Mouse (Mus musculus) forebrain, postnatal 0 days (tissue): ENCODE results near the gene Psmb8. TPM values are rescaled to one million over a fixed set of nuclear protein-coding genes. Genes with fewer than 3 reads are reported as not detected.
A peak's percentile ranks its signal among the peaks of the same experiment; 100 is the strongest.
"Not testable (repeated sequence)": the region's sequence is repeated elsewhere in the genome, so short reads cannot be mapped to it uniquely, and the experiment has no call there.

Experiments used
- ATAC-seq: fragments of 200-750 bp; cut with Nextera tagmentation; 2 replicates; pipeline ENCODE4 v1.8.0; 2017; ENCODE audit warnings: mild to moderate bottlenecking, moderate library complexity
- DNase-seq: peaks from one replicate; pipeline ENCODE4 v3.0.0-alpha.2; 2015
- H3K27ac ChIP-seq: fragments of 300-500 bp; sonication (generic); 2 replicates; pipeline ENCODE4 v1.5.1; 2014; ENCODE audit warnings: low read depth, mild to moderate bottlenecking, antibody characterized with exemption, low read length, moderate library complexity, mixed read lengths
- H3K27me3 ChIP-seq: fragments of 300-500 bp; sonication (generic); 2 replicates; pipeline ENCODE4 v1.6.1; 2014; ENCODE audit warnings: mild to moderate bottlenecking, low read length, mixed read lengths; ENCODE audit not compliant: insufficient read depth
- H3K36me3 ChIP-seq: fragments of 300-500 bp; sonication (generic); 2 replicates; pipeline ENCODE4 v1.6.1; 2014; ENCODE audit warnings: mild to moderate bottlenecking, moderate library complexity; ENCODE audit not compliant: insufficient read depth
- H3K4me1 ChIP-seq: fragments of 300-500 bp; sonication (generic); 2 replicates; pipeline ENCODE4 v1.6.1; 2014; ENCODE audit warnings: antibody characterized with exemption; ENCODE audit not compliant: insufficient read depth
- H3K4me2 ChIP-seq: fragments of 300-500 bp; sonication (generic); 2 replicates; pipeline ENCODE4 v1.6.1; 2014; ENCODE audit warnings: low read depth, mild to moderate bottlenecking, moderate library complexity
- H3K4me3 ChIP-seq: fragments of 300-500 bp; sonication (generic); 2 replicates; pipeline ENCODE4 v1.5.1; 2014; ENCODE audit warnings: low read depth, low read length, mixed read lengths
- H3K9ac ChIP-seq: fragments of 300-500 bp; sonication (generic); 2 replicates; pipeline ENCODE4 v1.6.1; 2014; ENCODE audit warnings: mild to moderate bottlenecking
- H3K9me3 ChIP-seq: fragments of 300-500 bp; sonication (generic); 2 replicates; pipeline ENCODE4 v1.6.1; 2016; ENCODE audit warnings: low read length
- CTCF ChIP-seq: sonication (generic); IDR thresholded peaks from 2 replicates; pipeline ENCODE4 v1.5.1; 2016; ENCODE audit warnings: antibody characterized with exemption, control low read depth, low read depth
- WGBS: fragments of 180-500 bp; shearing (Covaris S2); extraction: QIAGEN DNeasy Blood & Tissue Kit; methylation state at CpG from one replicate; pipeline ENCODE4 v1.1.7; 2014; 5-methylcytosine and 5-hydroxymethylcytosine counted together
- polyA plus RNA-seq: library from polyadenylated mRNA; unstranded; fragments of >200 nt; fragmentation: Nextera tagmentation; extraction: Ambion mirVana; gene quantifications from 2 replicates; pipeline ENCODE4 v1.2.1, GENCODE M21; 2015
- total RNA-seq: library from RNA; depleted of rRNA; stranded (reverse); fragments of >200 nt; gene quantifications from 2 replicates; pipeline ENCODE4 v1.2.3, GENCODE M21; 2014

Psmb8 gene
- total and polyA plus RNA-seq, 2 experiments from 2014 or later = 2.9 to 4.8 TPM

DNA sequence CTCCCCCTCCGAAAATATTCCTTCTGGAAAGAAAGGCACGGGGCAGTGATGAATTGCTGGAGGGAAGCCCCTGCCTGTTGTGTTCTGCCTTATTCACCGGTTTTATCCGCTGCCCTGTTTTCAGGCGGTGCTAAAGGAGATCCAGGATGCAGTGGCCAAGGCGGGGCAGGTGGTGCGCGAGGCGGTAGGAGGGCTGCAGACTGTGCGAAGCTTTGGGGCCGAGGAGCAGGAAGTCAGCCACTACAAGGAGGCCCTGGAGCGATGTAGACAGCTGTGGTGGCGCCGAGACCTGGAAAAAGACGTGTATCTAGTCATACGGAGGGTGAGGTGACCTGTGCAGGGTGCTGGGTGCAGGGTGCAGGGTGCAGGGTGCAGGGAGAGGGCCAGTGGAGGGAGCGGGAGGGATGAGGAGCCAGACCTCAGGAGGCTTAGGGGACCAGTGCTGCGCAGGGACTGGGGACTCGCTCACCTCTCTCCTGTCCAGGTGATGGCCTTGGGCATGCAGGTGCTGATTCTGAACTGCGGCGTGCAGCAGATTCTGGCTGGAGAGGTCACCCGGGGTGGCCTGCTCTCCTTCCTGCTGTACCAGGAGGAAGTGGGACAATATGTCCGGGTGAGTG is 14.3 kb downstream of the Psmb8 start:
- 13% methylated on average over 23 of the region's 23 CpGs for WGBS
- no peaks in the 10 kb centered on the region for H3K4me1 ChIP-seq
- DNase-seq (no peak), ATAC-seq (no peak)
- H3K4me3 ChIP-seq = no peak overlapping the region
- H3K27me3 ChIP-seq = peaks cover 22% of the 10 kb centered on the region
- no peak overlapping the region for H3K27ac ChIP-seq
- no peak overlapping the region for H3K4me2 ChIP-seq
- TF ChIP-seq CTCF = no peak
- no peak overlapping the region for H3K9ac ChIP-seq
- no peaks in the 10 kb centered on the region for H3K36me3 ChIP-seq
- no peaks in the 10 kb centered on the region for H3K9me3 ChIP-seq

DNA sequence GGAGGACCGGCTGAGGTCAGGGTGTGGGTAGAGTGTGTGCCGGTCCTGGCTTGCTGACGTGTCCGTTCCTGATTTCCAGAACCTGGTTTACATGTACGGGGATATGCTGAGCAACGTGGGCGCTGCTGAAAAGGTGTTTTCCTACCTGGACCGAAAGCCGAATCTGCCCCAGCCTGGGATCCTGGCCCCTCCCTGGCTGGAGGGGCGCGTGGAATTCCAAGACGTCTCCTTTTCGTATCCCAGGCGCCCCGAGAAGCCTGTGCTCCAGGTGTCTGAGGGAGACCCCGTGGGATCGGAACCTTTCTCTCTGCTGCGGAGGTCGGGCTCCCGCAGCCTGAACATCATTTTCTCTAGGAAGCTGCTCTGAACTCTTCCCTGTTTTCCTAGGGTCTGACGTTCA is 16.4 kb downstream of the Psmb8 start:
- H3K4me2 ChIP-seq = no peak overlapping the region
- ATAC-seq (no peak), DNase-seq (no peak)
- peaks cover 22% of the 10 kb centered on the region for H3K27me3 ChIP-seq
- 39% methylated on average over 21 of the region's 21 CpGs for whole genome bisulfite sequencing
- no peak overlapping the region for H3K27ac ChIP-seq
- no peaks in the 10 kb centered on the region for H3K36me3 ChIP-seq
- H3K9me3 ChIP-seq = no peaks in the 10 kb centered on the region
- no peak overlapping the region for H3K9ac ChIP-seq
- H3K4me3 ChIP-seq = no peak overlapping the region
- TF ChIP-seq CTCF = no peak
- H3K4me1 ChIP-seq = no peaks in the 10 kb centered on the region

DNA sequence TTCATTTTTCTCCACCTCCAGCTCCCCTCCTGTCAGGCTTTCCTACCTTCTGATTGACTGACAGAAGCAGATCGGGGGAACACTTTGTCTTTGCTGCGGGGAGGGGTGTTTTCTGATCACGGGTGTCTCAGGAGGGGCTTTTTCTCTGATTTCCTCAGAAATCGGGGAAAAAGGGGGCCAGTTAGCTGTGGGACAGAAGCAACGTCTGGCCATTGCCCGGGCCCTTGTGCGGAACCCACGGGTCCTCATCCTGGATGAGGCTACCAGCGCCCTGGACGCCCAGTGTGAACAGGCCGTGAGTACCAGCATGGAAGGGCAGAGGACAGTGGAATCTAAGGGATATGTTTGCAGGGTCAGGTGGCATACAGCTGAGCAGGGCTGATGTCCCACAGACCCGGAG is 17.7 kb downstream of the Psmb8 start:
- 84% methylated on average over 12 of the region's 12 CpGs for WGBS
- no peak for ATAC-seq
- Histone ChIP-seq H3K4me2 (no peak overlapping the region), H3K27ac (no peak overlapping the region), H3K9me3 (no peaks in the 10 kb centered on the region), H3K4me3 (no peak overlapping the region), H3K27me3 (peaks cover 22% of the 10 kb centered on the region), H3K9ac (no peak overlapping the region), H3K4me1 (no peaks in the 10 kb centered on the region), H3K36me3 (no peaks in the 10 kb centered on the region)
- TF ChIP-seq CTCF = no peak
- no peak for DNase-seq

DNA sequence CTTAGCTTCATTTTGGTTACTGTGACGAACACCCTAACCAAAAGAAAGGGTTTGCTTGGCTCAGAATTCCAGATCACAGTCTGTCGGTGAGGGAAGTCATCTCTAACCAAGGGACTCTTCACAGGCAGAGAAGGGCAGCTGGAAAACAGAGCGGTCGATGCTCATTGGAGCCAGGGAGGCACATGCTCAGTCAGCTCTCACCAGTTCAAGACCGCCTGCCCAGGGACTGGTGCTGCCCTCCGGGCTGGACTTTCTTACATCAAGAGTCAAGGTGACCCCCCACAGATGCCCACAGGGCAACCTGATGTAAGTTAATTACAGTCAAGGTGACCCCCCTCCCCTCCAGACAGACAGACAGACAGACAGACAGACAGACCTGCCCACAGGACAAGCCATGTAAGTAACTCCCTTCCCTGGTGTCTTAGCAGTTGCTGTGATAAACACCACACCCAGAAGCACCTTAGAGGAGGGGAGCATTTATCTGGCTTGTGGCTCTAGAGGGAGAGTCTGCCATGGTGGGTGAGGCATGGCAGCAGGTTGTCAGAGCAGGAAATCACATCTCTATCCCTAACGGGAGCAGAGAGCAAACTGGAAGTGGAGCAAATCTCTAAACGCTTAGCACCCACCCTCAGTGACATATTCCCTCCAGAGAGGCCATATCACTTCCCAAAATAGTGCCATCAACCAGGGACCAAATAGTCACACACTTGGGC is 19.9 kb downstream of the Psmb8 start:
- Histone ChIP-seq H3K27me3 (peaks cover 11% of the 10 kb centered on the region; the same call in 1 of the 2 replicates), H3K4me2 (no peak overlapping the region), H3K9ac (no peak overlapping the region), H3K36me3 (no peaks in the 10 kb centered on the region), H3K27ac (no peak overlapping the region), H3K4me1 (no peaks in the 10 kb centered on the region), H3K4me3 (no peak overlapping the region), H3K9me3 (no peaks in the 10 kb centered on the region)
- DNase-seq = no peak
- no peak for TF ChIP-seq CTCF
- ATAC-seq = no peak
- WGBS = 88% methylated on average over 8 of the region's 8 CpGs

DNA sequence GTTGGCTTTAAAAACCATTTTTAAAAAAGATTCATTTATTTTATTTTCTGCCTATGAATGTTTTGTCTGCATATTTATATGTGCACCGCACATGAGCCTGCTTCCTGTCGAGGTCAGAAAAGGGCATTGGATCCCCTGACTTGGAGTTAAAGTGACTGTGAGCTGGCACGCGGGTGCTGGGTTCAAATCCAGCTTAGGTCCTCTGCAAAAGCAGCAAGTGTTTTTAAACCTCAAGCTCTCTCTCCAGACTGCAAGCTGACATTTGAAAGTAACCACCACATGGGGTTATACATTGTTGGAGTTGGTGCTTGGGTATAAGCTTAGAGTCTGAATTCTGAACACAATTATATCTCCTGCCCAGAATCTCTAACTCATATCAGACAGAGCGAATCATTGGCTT is 20.5 kb downstream of the Psmb8 start:
- Histone ChIP-seq H3K9ac (no peak overlapping the region), H3K9me3 (no peaks in the 10 kb centered on the region), H3K4me2 (no peak overlapping the region), H3K4me3 (no peak overlapping the region), H3K27me3 (peaks cover 8% of the 10 kb centered on the region; the same call in 1 of the 2 replicates), H3K36me3 (no peaks in the 10 kb centered on the region), H3K4me1 (no peaks in the 10 kb centered on the region), H3K27ac (no peak overlapping the region)
- TF ChIP-seq CTCF = no peak
- no peak for DNase-seq
- 86% methylated on average over 5 of the region's 5 CpGs for WGBS
- no peak for ATAC-seq

DNA sequence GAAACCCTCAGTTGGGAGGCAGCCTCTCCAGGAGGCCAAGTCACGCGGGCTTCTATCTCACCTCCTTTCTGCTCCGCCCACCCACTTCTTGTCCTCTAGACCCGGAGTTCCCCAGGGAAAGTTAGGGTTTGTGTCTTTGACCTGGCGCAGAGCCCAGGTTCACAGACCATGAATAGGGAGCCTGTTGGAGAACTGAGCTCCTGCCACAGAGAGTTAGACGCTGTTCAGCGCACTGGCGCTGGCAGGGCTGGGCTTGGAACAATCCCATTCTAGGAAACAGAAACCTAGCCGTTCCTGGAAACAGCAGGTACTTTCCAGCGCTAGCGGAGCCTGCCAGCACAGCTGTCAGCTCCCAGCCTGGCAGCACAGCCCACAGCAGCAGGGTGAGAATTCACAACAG is 21.2 kb downstream of the Psmb8 start:
- no peak overlapping the region for H3K9ac ChIP-seq
- 61% methylated on average over 11 of the region's 11 CpGs for WGBS

DNA sequence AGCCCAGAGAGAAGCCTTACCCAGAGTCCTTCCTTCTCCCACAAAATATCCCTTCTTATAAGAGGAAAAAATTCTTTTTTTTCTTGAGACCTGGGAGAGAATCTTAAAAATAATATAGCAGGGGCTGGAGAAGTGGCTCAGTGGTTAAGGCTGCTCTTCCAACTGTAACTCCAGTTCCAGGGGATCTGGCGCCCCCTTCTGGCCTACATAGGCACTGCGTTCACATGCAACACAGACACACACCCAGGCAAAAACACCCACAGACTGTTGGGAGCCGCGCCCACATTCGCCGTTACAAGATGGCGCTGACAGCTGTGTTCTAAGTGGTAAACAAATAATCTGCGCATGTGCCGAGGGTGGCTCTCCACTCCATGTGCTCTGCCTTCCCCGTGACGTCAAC is 21.6 kb downstream of the Psmb8 start:
- TF ChIP-seq CTCF = peak; percentile 58
- H3K4me2 ChIP-seq, H3K27ac ChIP-seq, H3K9me3 ChIP-seq, DNase-seq, H3K27me3 ChIP-seq, H3K36me3 ChIP-seq, H3K4me3 ChIP-seq, H3K4me1 ChIP-seq, H3K9ac ChIP-seq, ATAC-seq: not testable (repeated sequence)
- WGBS = 90% methylated on average over 7 of the region's 11 CpGs

More for the DNA sequence above, 21.2 kb downstream of the Psmb8 start:
- ATAC-seq (no peak), DNase-seq (no peak)
- H3K4me3 ChIP-seq = no peak overlapping the region
- H3K27ac ChIP-seq = no peak overlapping the region
- H3K27me3 ChIP-seq = peaks cover 3% of the 10 kb centered on the region; the same call in 1 of the 2 replicates
- no peak for TF ChIP-seq CTCF
- H3K4me1 ChIP-seq = no peaks in the 10 kb centered on the region
- H3K4me2 ChIP-seq = no peak overlapping the region
- H3K36me3 ChIP-seq = no peaks in the 10 kb centered on the region
- H3K9me3 ChIP-seq = no peaks in the 10 kb centered on the region

DNA sequence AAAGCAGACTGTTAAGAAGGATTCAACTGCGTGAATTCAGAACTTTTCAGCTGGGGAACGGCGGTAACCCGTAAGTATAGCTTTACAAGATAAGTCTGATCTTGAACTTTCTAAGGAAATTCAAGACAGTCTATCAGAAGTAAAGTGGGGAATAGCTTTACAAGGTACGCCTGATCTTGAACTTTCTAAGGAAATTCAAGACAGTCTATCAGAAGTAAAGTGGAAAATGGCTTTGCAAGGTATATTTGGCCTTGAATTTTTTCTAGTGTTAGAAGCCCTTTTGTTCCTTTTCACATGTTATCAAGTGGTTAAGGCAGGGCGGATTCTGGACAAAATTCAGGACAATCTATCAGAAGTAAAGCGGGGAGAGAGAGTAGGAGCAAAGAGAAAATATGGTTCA is 22.3 kb downstream of the Psmb8 start:
- not testable (repeated sequence) for H3K9ac ChIP-seq, ATAC-seq, H3K27me3 ChIP-seq, H3K4me2 ChIP-seq, DNase-seq, H3K9me3 ChIP-seq, H3K4me3 ChIP-seq, H3K27ac ChIP-seq, H3K36me3 ChIP-seq, H3K4me1 ChIP-seq
- WGBS = 92% methylated on average over 3 of the region's 7 CpGs

DNA sequence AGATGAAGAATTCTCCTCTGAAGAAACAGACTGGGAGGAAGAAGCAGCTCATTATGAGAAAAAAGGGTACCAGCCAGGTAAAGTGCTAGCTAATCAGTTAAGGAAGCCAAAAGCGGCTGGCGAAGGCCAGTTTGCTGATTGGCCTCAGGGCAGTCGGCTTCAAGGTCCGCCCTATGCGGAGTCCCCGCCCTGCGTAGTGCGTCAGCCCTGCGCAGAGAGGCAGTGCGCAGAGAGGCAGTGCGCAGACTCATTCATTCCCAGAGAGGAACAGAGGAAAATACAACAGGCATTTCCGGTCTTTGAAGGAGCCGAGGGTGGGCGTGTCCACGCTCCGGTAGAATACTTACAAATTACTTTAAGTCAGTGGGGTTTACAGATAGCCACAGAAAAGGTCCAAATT is 22.9 kb downstream of the Psmb8 start:
- WGBS = 100% methylated on average over 3 of the region's 16 CpGs
- H3K27ac ChIP-seq, H3K4me3 ChIP-seq, H3K9me3 ChIP-seq, H3K4me1 ChIP-seq, H3K27me3 ChIP-seq, H3K4me2 ChIP-seq, H3K36me3 ChIP-seq, DNase-seq, ATAC-seq, H3K9ac ChIP-seq: not testable (repeated sequence)
